Mouse (Mus musculus): ENCODE measurements around the gene Taldo1. TPM values are rescaled to one million over a fixed set of nuclear protein-coding genes. Genes with fewer than 3 reads are reported as not detected.
A peak's percentile ranks its signal among the peaks of the same experiment; 100 is the strongest.

Gene Taldo1
- polyA plus RNA-seq, 1 experiment from 2014 or later = 366 TPM

DNA sequence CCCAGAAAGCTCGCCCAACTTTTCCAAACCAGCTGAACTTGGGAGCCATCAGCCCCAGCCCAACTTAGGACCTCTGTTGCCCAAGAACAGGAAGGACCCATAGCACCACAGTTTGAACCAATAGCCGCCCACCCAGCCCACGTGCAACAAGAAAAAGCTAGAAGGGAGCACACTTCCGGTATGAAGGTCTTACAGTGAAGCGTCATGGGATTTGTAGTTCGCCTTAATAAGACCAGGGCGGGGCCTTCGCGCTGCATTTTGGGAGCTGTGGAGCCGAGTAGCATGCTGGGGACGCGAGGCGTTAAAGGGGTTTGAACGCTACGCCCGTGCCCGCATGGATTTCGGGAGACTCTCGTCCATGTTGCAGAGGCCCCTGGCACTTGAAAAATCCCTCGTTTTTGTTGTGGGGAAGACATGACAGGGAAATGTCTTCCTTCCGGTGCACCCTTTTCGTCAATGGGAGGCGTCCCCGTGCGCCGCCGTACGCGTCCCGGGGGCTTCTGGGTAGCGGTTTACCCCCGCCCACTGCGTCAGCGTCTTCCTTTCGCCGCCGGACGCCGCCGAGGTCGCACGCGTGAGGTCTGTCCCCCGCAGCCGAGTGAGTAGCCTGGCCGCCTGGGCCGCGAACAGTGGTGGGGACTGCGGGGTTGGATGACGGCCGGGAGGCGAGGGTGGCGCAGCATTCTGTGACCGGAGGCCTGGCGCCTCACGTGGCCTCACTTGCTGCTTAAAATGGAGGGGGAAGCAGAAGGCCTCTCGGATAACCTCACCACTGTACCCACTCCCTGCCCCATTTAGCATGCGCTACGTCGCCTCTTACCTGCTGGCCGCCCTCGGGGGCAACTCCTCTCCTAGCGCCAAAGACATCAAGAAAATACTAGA is 55.4 kb downstream of the Taldo1 start, which contains the start of gene Rplp2:
Gene Rplp2 (plus strand): TSS at position 261 of the 882 bp plus-strand sequence.
- H3K9me3 ChIP-seq = no peaks in the 10 kb centered on the region
- peak; percentile 89 for ATAC-seq (ENCODE audit: low FRiP score, low read depth)
- H3K27me3 ChIP-seq (replicated peaks) = no peaks in the 10 kb centered on the region
- H3K4me1 ChIP-seq = peaks cover 28% of the 10 kb centered on the region
- peak within 1 kb of the TSS; percentile 78 for H3K4me2 ChIP-seq (replicated peaks)
- peaks cover 37% of the 10 kb centered on the region for H3K36me3 ChIP-seq
- H3K27ac ChIP-seq = peak within 1 kb of the TSS; percentile 42; the same call in 1 of the 2 replicates
- H3K9ac ChIP-seq = peak within 1 kb of the TSS; percentile 89
- peak within 1 kb of the TSS; percentile 90 for H3K4me3 ChIP-seq
- under 1% methylated on average over 62 of the region's 63 CpGs for WGBS

DNA sequence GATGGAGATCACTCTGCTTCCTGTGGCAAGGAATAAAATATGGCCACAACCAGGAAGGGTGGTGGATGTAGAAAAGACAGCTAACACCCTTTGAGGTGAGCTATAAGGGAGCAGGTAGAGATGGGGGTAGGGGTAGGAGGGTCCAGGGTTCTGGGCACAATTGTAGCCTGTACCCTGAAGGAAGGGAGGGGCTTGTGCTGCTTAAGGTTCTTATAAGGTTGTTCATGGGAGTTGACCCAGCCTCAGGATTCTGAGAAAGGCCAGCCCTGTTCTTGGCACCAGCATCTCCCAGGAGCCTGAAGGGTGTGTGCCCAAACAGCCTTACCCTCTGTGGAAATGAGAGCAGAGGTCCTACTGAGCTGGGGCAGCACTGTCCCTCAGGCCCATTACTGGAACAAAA is 59.9 kb downstream of the Taldo1 start:
- no peak overlapping the region for H3K4me2 ChIP-seq (replicated peaks)
- no peak overlapping the region for H3K4me3 ChIP-seq
- no peaks in the 10 kb centered on the region for H3K9me3 ChIP-seq
- H3K27ac ChIP-seq = no peak overlapping the region
- H3K9ac ChIP-seq = no peak overlapping the region
- H3K36me3 ChIP-seq = peaks cover 37% of the 10 kb centered on the region
- H3K27me3 ChIP-seq (replicated peaks) = no peaks in the 10 kb centered on the region
- H3K4me1 ChIP-seq = peaks cover 29% of the 10 kb centered on the region
- no peak for ATAC-seq (ENCODE audit: low FRiP score, low read depth)

Other genes starting within 250 kb of the Taldo1 start
- 56.9 and 60.9 TPM in 2 replicates for gene Rnh1, start 219.3 kb upstream of the Taldo1 start, polyA plus RNA-seq (2016; fragmentation: Nextera tagmentation; extraction: Ambion mirVana)
- gene Hras, start 198.2 kb upstream of the Taldo1 start, polyA plus RNA-seq (2016; fragmentation: Nextera tagmentation; extraction: Ambion mirVana) = 114 and 121 TPM in 2 replicates
- gene Lrrc56, start 198.0 kb upstream of the Taldo1 start, polyA plus RNA-seq (2016; fragmentation: Nextera tagmentation; extraction: Ambion mirVana) = 11.2 TPM in 2 replicates
- 2.5 and 3.8 TPM in 2 replicates for gene Lmntd2, start 178.1 kb upstream of the Taldo1 start, polyA plus RNA-seq (2016; fragmentation: Nextera tagmentation; extraction: Ambion mirVana)
- 37.1 and 38.7 TPM in 2 replicates for gene Rassf7, start 176.3 kb upstream of the Taldo1 start, polyA plus RNA-seq (2016; fragmentation: Nextera tagmentation; extraction: Ambion mirVana)
- gene Phrf1, start 163.4 kb upstream of the Taldo1 start, polyA plus RNA-seq (2016; fragmentation: Nextera tagmentation; extraction: Ambion mirVana) = 88.0 and 92.7 TPM in 2 replicates
- gene Irf7, start 125.7 kb upstream of the Taldo1 start, polyA plus RNA-seq (2016; fragmentation: Nextera tagmentation; extraction: Ambion mirVana) = 1.0 and 1.7 TPM in 2 replicates
- not detected in 2 replicates for gene Cdhr5, start 115.4 kb upstream of the Taldo1 start, polyA plus RNA-seq (2016; fragmentation: Nextera tagmentation; extraction: Ambion mirVana)
- 4.5 and 7.1 TPM in 2 replicates for gene Sct, start 113.1 kb upstream of the Taldo1 start, polyA plus RNA-seq (2016; fragmentation: Nextera tagmentation; extraction: Ambion mirVana)
- gene Drd4, start 100.2 kb upstream of the Taldo1 start, polyA plus RNA-seq (2016; fragmentation: Nextera tagmentation; extraction: Ambion mirVana) = 0.82 and 0.94 TPM in 2 replicates
- 98.9 and 108 TPM in 2 replicates for gene Deaf1, start 64.5 kb upstream of the Taldo1 start, polyA plus RNA-seq (2016; fragmentation: Nextera tagmentation; extraction: Ambion mirVana)
- 60.9 and 62.5 TPM in 2 replicates for gene Tmem80, start 64.5 kb upstream of the Taldo1 start, polyA plus RNA-seq (2016; fragmentation: Nextera tagmentation; extraction: Ambion mirVana)
- gene Eps8l2, start 53.3 kb upstream of the Taldo1 start, polyA plus RNA-seq (2016; fragmentation: Nextera tagmentation; extraction: Ambion mirVana) = 1.0 and 1.1 TPM in 2 replicates
- gene Gatd1, start 21.9 kb downstream of the Taldo1 start, polyA plus RNA-seq (2016; fragmentation: Nextera tagmentation; extraction: Ambion mirVana) = 50.5 and 51.5 TPM in 2 replicates
- 44.4 and 55.1 TPM in 2 replicates for gene Cend1, start 37.3 kb downstream of the Taldo1 start, polyA plus RNA-seq (2016; fragmentation: Nextera tagmentation; extraction: Ambion mirVana)
- 57.6 and 57.7 TPM in 2 replicates for gene Slc25a22, start 45.7 kb downstream of the Taldo1 start, polyA plus RNA-seq (2016; fragmentation: Nextera tagmentation; extraction: Ambion mirVana)
- gene Pidd1, start 51.8 kb downstream of the Taldo1 start, polyA plus RNA-seq (2016; fragmentation: Nextera tagmentation; extraction: Ambion mirVana) = 8.4 and 9.8 TPM in 2 replicates
- gene Rplp2, start 55.2 kb downstream of the Taldo1 start, polyA plus RNA-seq (2016; fragmentation: Nextera tagmentation; extraction: Ambion mirVana) = 803 and 881 TPM in 2 replicates
- 15.8 and 16.5 TPM in 2 replicates for gene Pnpla2, start 63.0 kb downstream of the Taldo1 start, polyA plus RNA-seq (2016; fragmentation: Nextera tagmentation; extraction: Ambion mirVana)
- 6.7 and 7.6 TPM in 2 replicates for gene Cracr2b, start 68.9 kb downstream of the Taldo1 start, polyA plus RNA-seq (2016; fragmentation: Nextera tagmentation; extraction: Ambion mirVana)
- 20.6 and 22.7 TPM in 2 replicates for gene Cd151, start 75.2 kb downstream of the Taldo1 start, polyA plus RNA-seq (2016; fragmentation: Nextera tagmentation; extraction: Ambion mirVana)
- 73.5 and 80.6 TPM in 2 replicates for gene Polr2l, start 82.9 kb downstream of the Taldo1 start, polyA plus RNA-seq (2016; fragmentation: Nextera tagmentation; extraction: Ambion mirVana)
- 34.2 and 37.1 TPM in 2 replicates for gene Tspan4, start 83.0 kb downstream of the Taldo1 start, polyA plus RNA-seq (2016; fragmentation: Nextera tagmentation; extraction: Ambion mirVana)
- gene Chid1, start 147.7 kb downstream of the Taldo1 start, polyA plus RNA-seq (2016; fragmentation: Nextera tagmentation; extraction: Ambion mirVana) = 31.7 and 33.7 TPM in 2 replicates
- 111 and 117 TPM in 2 replicates for gene Ap2a2, start 170.0 kb downstream of the Taldo1 start, polyA plus RNA-seq (2016; fragmentation: Nextera tagmentation; extraction: Ambion mirVana)

All from neural tube, embryonic 12.5 days (tissue).